8 mouse cellular contexts compared by ENCODE assay signal in the genomic region with DNA sequence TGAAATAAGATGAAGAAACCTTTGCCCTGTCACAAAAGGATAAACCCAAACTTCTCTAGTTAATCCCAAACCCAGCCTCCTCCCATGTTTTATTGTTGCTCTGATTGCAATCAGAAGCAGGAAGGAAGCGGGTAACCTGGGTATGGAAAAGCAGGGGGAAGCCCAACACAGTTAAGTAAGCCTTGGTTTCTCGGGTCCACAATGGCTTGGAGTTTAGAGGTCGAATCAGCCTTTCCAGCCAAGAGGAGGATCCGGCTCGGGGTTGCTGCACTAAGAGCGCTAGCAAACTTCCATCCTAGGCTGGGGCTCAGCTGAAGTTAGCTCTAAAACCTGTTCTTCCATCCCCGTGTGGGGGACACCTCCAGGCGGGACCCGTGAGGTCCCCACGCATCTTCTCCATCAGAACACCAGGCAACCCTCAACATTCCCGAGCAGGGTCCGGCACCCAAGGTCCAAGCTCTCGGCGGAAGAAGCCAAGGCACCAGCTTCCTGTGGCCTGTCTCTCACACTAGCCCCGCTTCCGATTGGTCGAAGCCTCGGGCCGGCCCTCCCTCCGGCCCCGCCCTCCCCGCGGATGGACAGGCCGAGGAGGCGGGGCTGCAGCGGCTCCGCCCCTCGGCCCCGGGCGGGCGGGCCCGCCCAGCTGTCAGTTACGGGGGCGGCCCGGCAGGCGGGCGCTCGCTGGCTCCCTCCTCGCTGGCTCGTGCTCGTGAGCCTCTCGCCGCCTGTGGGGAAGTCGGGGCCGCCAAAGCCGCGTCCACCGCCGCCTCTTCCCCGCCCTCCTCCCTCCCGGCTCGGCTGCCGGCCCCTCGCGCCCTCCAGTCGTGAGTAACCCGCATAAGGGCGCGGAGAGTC. TPM values are rescaled to one million over a fixed set of nuclear protein-coding genes. Genes with fewer than 3 reads are reported as not detected.
DNase-seq lines count a peak whose midpoint lies in the region; ATAC-seq lines count a peak whose summit lies in the region.

A gene (plus strand): TSS at position 605 of the 855 bp plus-strand sequence.

- ATAC-seq in megakaryocyte, adult 5-6 weeks (ENCODE audit: poor library complexity, severe bottlenecking), result peak; percentile 91

- DNase-seq in adrenal gland, adult (ENCODE audit: inconsistent age in 2 of 2, low spot score in 1 of 2), result peak; percentile 95 to 97
- DNase-seq in embryo, embryonic 10 days (ENCODE audit: low spot score), result peak; percentile 94
- peak; percentile 92 for DNase-seq in gastrocnemius, postnatal 10 days
- peak; percentile 84 for DNase-seq in induced T-regulatory cell, adult 2 months (ENCODE audit: low read depth)
- peak; percentile 61 to 92 for DNase-seq in left cerebral cortex, adult 8-10 months (ENCODE audit: low spot score in 2 of 2)
- peak; percentile 95 for DNase-seq in right cerebral cortex, adult 18-20 months
- peak; percentile 73 for DNase-seq in urinary bladder, postnatal 10 days (ENCODE audit: low spot score)

RNA-seq across cellular contexts. Expression of the gene that starts here (rescaled TPM):
- 10 to 100 TPM; 22.6 to 24.9 TPM for total RNA-seq in gastrocnemius, postnatal 10 days (2021)
- total RNA-seq in left cerebral cortex, adult 8-10 months (2022), result 10 to 100 TPM; 35.3 to 38.5 (median 36.6) TPM
- total RNA-seq in megakaryocyte, adult 5-6 weeks (2015), result 22.1 and 22.6 TPM in 2 replicates
- total RNA-seq in megakaryocyte, adult 5-6 weeks (2017), result 33.3 and 36.7 TPM in 2 replicates

Comparison
In these comparisons a context has a peak if more than half of its experiments do, and no peak if none do; other contexts are left out.
1. Peak in every context shown above with its lines: DNase-seq and ATAC-seq.